Mouse (Mus musculus) liver, embryonic 15.5 days (tissue): ENCODE measurements around the gene Nmrk2. TPM values are rescaled to one million over a fixed set of nuclear protein-coding genes. Genes with fewer than 3 reads are reported as not detected.
"Not testable (repeated sequence)": the region's sequence is repeated elsewhere in the genome, so short reads cannot be mapped to it uniquely, and the experiment has no call there.

Source experiments
- ATAC-seq: fragments of 200-750 bp; cut with Nextera tagmentation; 2 replicates; pipeline ENCODE4 v1.8.0; 2017; ENCODE audit warnings: moderate number of reproducible peaks, mild to moderate bottlenecking, moderate library complexity; ENCODE audit not compliant: insufficient read depth
- H3K27ac ChIP-seq: fragments of 300-500 bp; sonication (generic); replicated peaks from 2 replicates; pipeline ENCODE4 v1.5.1; 2015; ENCODE audit warnings: mild to moderate bottlenecking, inconsistent platforms
- H3K27me3 ChIP-seq: fragments of 300-500 bp; sonication (generic); 2 replicates; pipeline ENCODE4 v1.6.1; 2015; ENCODE audit warnings: mild to moderate bottlenecking, inconsistent platforms
- H3K36me3 ChIP-seq: fragments of 300-500 bp; sonication (generic); replicated peaks from 2 replicates; pipeline ENCODE4 v1.6.1; 2015; ENCODE audit warnings: moderate library complexity, mild to moderate bottlenecking, inconsistent platforms
- H3K4me1 ChIP-seq: fragments of 300-500 bp; sonication (generic); replicated peaks from 2 replicates; pipeline ENCODE4 v1.6.1; 2015; ENCODE audit warnings: inconsistent platforms
- H3K4me2 ChIP-seq: fragments of 300-500 bp; sonication (generic); 2 replicates; pipeline ENCODE4 v1.6.1; 2015; ENCODE audit warnings: moderate library complexity, mild to moderate bottlenecking, inconsistent platforms
- H3K4me3 ChIP-seq: fragments of 300-500 bp; sonication (generic); replicated peaks from 2 replicates; pipeline ENCODE4 v1.5.1; 2015; ENCODE audit warnings: mild to moderate bottlenecking, inconsistent platforms
- H3K9ac ChIP-seq: fragments of 300-500 bp; sonication (generic); 2 replicates; pipeline ENCODE4 v1.6.1; 2015; ENCODE audit warnings: moderate library complexity, mild to moderate bottlenecking, inconsistent platforms
- H3K9me3 ChIP-seq: fragments of 300-500 bp; sonication (generic); replicated peaks from 2 replicates; pipeline ENCODE4 v1.6.1; 2016; ENCODE audit warnings: inconsistent platforms
- WGBS: fragments of 180-500 bp; shearing (Covaris S2); methylation state at CpG from one replicate; pipeline ENCODE4 v1.1.7; 2015; ENCODE audit warnings: mixed read lengths; ENCODE audit not compliant: insufficient replicate concordance; 5-methylcytosine and 5-hydroxymethylcytosine counted together
- polyA plus RNA-seq: library from polyadenylated mRNA; unstranded; fragments of >200 nt; fragmentation: Nextera tagmentation; extraction: Ambion mirVana; gene quantifications from 2 replicates; pipeline ENCODE4 v1.2.1, GENCODE M21; 2015

Gene Nmrk2
- polyA plus RNA-seq, 1 experiment from 2014 or later, result 0.09 TPM

DNA sequence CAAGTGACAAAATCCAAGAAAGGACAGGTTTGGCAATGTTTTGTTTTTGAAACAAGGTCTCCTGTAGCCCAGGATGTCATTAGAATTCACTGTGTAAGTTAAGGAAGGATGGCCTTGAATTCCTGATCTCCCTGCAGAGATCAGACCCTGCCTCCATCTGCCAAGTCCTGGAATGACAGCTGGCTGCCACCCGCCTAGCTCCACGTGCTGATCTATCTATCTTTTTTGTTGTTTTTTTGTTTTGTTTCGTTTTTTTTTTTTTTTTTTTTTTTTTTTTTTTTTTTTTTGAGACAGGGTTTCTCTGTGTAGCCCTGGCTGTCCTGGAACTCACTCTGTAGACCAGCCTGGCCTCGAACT is 26.5 kb downstream of the Nmrk2 start:
- H3K36me3 ChIP-seq, result peaks cover 33% of the 10 kb centered on the region
- H3K4me2 ChIP-seq, result peak overlapping the region; percentile 86
- not testable (repeated sequence) for H3K27me3 ChIP-seq, H3K9me3 ChIP-seq, ATAC-seq
- peak overlapping the region; percentile 89 for H3K27ac ChIP-seq
- H3K4me3 ChIP-seq, result peak overlapping the region; percentile 35
- H3K4me1 ChIP-seq, result peaks cover 67% of the 10 kb centered on the region
- peak overlapping the region; percentile 49; the same call in 1 of the 2 replicates for H3K9ac ChIP-seq
- 9% methylated on average over 4 of the region's 4 CpGs for WGBS

DNA sequence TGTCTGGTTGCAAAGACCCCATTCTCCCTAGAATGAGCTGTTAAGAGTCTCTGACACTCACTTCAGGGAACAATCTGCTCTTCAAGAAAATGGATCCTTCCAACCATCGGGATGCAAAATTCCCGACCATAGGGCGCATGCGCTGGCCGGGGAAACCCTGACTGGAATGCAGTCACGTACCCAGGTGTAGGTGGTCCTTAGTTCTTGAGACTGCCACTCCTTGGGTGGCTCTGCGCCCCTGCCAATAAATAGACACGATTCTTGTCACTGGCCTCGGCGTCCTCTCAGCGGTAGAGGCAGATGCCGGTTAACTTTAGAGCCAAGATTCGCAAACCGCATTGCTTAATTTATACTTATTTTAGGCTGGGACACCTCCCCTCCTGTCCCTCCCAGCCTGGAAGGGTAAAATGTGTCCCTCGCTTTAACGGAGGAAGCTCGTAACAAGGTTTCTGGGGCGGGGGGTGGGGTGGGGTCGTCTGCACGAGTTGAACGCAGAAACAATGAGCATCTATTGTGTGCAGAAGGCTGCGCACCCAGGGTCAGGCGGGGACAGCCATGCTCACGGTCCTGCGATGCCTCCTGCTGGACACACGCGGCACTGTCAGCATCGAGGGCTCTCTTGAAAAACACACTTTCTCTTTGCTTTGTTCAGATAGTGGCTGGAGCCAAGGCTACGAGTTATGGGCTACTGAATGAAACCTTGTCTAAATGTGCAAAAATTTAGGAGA is 27.1 kb downstream of the Nmrk2 start:
- Histone ChIP-seq H3K4me1 (peaks cover 63% of the 10 kb centered on the region), H3K9me3 (no peaks in the 10 kb centered on the region), H3K4me2 (peak overlapping the region; percentile 86), H3K4me3 (peak overlapping the region; percentile 35), H3K27ac (peak overlapping the region; percentile 89), H3K9ac (peak overlapping the region; percentile 49; the same call in 1 of the 2 replicates), H3K36me3 (peaks cover 27% of the 10 kb centered on the region), H3K27me3 (no peaks in the 10 kb centered on the region)
- 0 out of 2 replicates have a peak, but pooled peaks have one; percentile 16 for ATAC-seq
- 11% methylated on average over 29 of the region's 29 CpGs for WGBS

DNA sequence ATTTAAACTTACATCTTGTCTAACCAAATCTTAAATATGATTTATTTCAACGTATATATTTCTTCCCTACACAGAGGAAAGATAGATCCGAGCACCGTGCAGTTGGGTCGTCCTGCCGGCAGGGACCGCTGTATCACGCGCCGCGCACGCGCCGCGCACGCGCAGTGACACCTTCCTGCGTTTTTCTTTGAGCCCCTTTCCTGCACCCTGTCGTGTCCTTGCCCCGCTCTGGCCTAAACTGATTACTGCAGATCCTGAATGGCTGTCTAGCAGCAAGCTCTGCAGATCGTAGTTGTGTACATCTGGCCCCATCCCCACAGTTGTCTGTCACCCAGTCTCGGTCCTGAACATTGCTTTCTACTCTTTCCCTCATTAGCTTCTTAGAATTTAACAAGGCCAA is 28.7 kb downstream of the Nmrk2 start:
- Histone ChIP-seq H3K27ac (peak overlapping the region; percentile 77), H3K27me3 (no peaks in the 10 kb centered on the region), H3K4me1 (peaks cover 61% of the 10 kb centered on the region), H3K4me2 (peak overlapping the region; percentile 57), H3K9me3 (no peaks in the 10 kb centered on the region), H3K9ac (peak overlapping the region; percentile 31; the same call in 1 of the 2 replicates), H3K4me3 (peak overlapping the region; percentile 23; the same call in 1 of the 2 replicates), H3K36me3 (peaks cover 11% of the 10 kb centered on the region)
- WGBS, result 2% methylated on average over 21 of the region's 21 CpGs
- no peak for ATAC-seq

DNA sequence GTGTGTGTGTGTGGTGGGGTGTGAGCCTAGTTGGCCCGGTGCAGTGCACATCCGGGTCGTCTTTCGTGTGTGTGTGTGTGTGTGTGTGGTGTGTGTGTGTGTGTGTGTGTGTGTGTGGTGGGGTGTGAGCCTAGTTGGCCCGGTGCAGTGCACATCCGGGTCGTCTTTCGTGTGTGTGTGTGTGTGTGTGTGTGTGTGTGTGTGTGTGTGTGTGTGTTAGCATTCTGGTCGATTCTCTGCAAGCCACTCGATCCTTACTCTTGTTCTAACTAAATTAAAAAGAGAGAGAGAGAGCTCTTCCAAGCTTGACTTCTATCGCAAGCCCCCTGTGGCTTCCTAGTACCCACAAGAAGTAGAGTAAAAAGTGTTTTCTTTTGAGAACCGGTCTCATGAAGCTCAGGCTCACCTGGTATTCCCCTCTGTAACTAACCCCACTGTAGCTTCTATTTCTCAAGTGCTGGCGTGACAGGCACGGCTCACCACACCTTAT is 32.4 kb downstream of the Nmrk2 start:
- H3K9ac ChIP-seq, ATAC-seq, H3K27me3 ChIP-seq, H3K36me3 ChIP-seq, H3K9me3 ChIP-seq: not testable (repeated sequence)
- Histone ChIP-seq H3K4me3 (peak overlapping the region; percentile 94; the same call in 1 of the 2 replicates), H3K4me2 (peak overlapping the region; percentile 96), H3K4me1 (peaks cover 65% of the 10 kb centered on the region), H3K27ac (0 out of 2 replicates have a peak overlapping the region, but pooled peaks have one; percentile 58)
- 17% methylated on average over 11 of the region's 14 CpGs for WGBS

DNA sequence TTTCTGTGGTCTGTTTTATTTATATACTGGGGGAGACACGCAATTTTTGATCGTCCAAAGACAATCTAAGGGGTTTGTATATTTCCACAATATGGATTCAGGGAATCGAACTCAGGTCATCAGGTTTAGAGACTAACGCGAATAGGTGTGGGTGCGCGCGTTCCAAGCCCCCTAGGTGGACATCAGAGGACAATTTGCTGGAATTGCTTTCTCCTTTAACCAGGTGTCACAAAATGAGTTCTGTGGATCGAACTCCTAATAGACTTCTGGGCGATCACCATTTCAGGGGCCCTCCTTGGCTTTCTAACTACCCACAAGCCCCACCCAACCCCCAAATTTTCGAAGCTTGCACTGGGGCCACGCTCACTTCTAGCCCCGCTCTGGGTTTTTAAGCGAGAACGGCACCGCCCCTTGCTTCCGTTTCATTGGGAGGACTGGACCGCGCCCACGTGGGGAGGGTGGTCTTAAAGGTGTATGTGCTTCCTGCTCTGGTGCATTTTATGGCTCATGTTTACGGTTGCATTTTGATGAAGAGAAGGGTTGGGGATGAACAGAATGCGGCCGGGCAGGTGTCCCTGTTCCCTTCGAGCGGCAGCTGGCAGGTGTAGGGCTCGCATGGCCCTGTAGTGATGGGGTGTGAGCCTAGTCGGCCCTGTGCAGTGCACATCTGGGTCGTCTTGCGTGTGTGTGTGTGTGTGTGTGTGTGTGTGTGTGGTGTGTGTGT is 33.2 kb downstream of the Nmrk2 start:
- H3K4me3 ChIP-seq, result peak overlapping the region; percentile 94
- under 1% methylated on average over 29 of the region's 29 CpGs for WGBS
- peak overlapping the region; percentile 61 for H3K9ac ChIP-seq
- H3K9me3 ChIP-seq, result no peaks in the 10 kb centered on the region
- peaks cover 6% of the 10 kb centered on the region for H3K36me3 ChIP-seq
- H3K27ac ChIP-seq, result peak overlapping the region; percentile 91
- peak overlapping the region; percentile 96 for H3K4me2 ChIP-seq
- ATAC-seq, result peak; percentile 64
- H3K4me1 ChIP-seq, result peaks cover 64% of the 10 kb centered on the region
- no peaks in the 10 kb centered on the region for H3K27me3 ChIP-seq

DNA sequence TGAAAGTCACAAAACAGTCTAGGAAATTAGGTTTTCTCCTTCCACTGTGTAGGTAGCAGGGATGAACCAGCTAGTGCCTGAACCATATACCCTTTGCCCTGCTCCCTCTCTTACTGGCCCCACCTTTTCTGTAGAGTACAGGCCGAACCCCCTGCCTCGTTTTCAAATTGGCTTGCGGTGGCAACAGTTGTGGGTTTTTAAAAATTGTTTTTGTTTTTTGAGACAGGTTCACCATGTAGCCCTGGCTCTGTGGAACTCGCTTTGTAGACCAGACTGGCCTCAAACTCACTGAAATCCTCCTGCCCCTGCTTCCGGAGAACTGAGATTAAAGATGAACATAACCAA is 33.8 kb downstream of the Nmrk2 start:
- Histone ChIP-seq H3K4me2 (peak overlapping the region; percentile 96), H3K36me3 (peaks cover 12% of the 10 kb centered on the region), H3K9me3 (no peaks in the 10 kb centered on the region), H3K9ac (peak overlapping the region; percentile 61), H3K4me1 (peaks cover 62% of the 10 kb centered on the region), H3K27ac (peak overlapping the region; percentile 91), H3K4me3 (peak overlapping the region; percentile 94), H3K27me3 (no peaks in the 10 kb centered on the region)
- WGBS, result 5% methylated on average over 5 of the region's 5 CpGs
- peak; percentile 55 for ATAC-seq

DNA sequence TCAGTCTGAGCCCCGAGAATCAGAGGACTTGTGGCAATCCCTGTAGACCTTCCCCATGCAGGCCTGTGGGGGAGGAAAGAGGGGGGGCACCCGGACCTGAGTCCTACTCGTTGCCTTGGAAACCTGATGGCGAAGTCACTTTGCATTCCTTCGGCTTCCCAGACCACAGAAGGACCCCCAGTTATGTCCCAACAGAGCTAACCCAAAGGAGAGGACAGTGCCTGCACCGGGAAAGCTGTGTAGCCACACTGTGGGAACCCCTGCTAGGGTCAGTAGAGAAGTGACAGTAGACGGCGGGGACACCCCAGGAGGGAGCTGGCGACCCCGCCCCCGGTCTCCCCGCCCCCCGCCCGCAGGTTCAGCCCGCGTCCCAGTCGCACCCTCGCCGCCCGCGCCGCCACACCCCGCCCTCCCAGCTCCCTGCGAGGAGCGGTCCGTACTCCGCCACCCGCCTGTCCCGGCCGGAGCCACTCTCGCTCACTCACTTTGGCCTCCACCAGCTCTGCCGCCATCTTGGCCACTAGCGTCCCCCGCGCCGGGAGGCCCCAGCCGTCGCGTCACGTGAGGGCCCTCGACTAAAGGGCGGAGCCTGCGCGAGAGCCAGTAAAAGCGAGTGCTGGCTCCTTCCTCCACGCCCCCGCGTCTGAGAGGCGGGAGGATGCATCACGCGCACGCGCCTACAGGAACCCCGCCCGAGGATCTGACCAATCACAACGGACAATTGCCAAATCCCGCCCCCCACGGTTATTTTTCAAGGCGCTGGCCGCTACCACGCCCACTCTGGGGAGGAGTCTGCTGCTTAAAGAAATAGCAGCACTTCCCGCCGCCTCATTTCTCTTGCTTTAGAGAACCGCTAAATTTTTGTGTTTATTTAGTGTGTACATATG is 34.4 kb downstream of the Nmrk2 start, which contains the start of gene Pias4:
Gene Pias4 (minus strand): TSS at position 724 of the 887 bp plus-strand sequence.
- ATAC-seq, result peak; percentile 82
- peaks cover 17% of the 10 kb centered on the region for H3K36me3 ChIP-seq
- WGBS, result under 1% methylated on average over 63 of the region's 64 CpGs
- H3K27me3 ChIP-seq, result no peaks in the 10 kb centered on the region
- peak within 1 kb of the TSS; percentile 96 for H3K4me2 ChIP-seq
- H3K4me1 ChIP-seq, result peaks cover 62% of the 10 kb centered on the region
- peak within 1 kb of the TSS; percentile 91 for H3K27ac ChIP-seq
- no peaks in the 10 kb centered on the region for H3K9me3 ChIP-seq
- peak within 1 kb of the TSS; percentile 91 for H3K9ac ChIP-seq
- peak within 1 kb of the TSS; percentile 94 for H3K4me3 ChIP-seq

DNA sequence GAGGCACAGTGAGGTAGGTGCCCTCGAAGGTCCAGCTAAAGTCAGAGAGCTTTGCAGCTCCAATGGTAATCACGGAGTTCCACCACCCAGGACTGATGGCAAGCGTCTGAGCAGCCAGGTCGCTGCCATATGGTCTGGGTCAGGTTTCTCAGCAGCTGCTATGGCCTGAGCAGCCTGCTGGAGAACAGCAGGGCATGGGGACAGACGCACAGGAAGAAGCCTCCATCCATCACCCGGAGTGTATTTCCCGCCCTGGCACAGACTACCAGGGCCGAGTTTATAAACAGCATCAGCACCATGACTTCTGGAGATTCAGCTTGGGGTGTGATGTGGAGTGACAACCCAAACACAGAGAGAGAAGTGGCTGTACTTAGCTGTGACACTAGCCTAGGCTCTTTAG is 36.7 kb downstream of the Nmrk2 start:
- no peak overlapping the region for H3K4me3 ChIP-seq
- peaks cover 82% of the 10 kb centered on the region for H3K4me1 ChIP-seq
- H3K27ac ChIP-seq, result no peak overlapping the region
- no peaks in the 10 kb centered on the region for H3K9me3 ChIP-seq
- H3K9ac ChIP-seq, result no peak overlapping the region
- no peak overlapping the region for H3K4me2 ChIP-seq
- 77% methylated on average over 8 of the region's 8 CpGs for WGBS
- no peaks in the 10 kb centered on the region for H3K27me3 ChIP-seq
- peaks cover 39% of the 10 kb centered on the region for H3K36me3 ChIP-seq
- no peak for ATAC-seq

DNA sequence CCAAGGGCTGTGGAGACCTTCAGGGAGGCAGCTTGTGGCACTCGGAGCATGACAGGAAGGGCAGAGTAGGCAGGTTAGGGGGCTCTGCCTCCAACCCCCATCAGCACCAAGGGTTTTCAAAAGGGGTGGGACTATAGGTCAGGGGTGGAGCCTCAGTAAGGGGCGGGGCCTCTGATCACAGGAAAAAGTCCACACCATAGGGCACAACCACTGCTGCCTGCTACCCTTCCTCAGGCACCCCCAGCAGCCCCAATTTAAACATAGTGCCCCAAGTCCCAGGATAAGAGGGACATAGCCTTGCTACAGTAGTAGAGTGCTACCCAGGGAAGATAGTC is 39.6 kb downstream of the Nmrk2 start:
- no peaks in the 10 kb centered on the region for H3K9me3 ChIP-seq
- ATAC-seq, result no peak
- H3K36me3 ChIP-seq, result peaks cover 63% of the 10 kb centered on the region
- no peak overlapping the region for H3K4me3 ChIP-seq
- H3K4me2 ChIP-seq, result no peak overlapping the region
- WGBS, result 25% methylated on average over 2 of the region's 2 CpGs
- no peak overlapping the region for H3K27ac ChIP-seq
- no peaks in the 10 kb centered on the region for H3K27me3 ChIP-seq
- H3K4me1 ChIP-seq, result peaks cover 76% of the 10 kb centered on the region
- no peak overlapping the region for H3K9ac ChIP-seq

DNA sequence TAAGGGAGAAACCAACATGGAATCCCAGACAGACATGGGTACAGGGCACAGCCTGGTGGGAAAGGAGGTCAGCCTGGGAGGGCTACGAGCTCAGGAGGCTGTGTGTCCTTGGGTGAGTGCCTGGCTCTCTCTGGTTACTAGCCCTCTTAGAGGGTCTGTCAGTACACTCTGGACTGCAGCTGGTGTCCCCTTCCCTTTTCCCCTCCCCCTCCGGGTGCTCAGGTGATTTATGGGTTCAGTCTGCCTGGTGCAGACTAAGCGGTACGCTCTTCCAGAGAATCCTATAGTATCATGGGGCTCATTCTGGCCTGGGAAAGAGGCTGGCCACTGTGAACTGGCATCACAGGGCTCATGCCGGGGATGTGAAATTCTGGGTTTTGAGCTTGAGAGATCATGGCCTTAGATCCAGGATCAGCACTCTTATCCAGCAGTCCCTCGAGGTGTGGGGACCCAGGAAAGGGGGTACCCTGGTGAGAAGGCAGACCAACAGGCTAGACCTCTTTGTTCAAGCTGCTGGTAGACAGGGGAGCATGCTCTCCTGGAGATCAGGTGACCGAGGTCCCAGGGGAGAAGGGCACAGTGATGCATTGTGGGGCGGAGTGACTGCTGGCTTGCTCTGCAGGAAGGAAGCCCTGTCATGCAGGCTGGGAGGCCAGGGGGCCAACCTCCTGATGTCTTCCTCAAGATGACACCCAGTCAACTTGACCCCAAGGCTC is 40.1 kb downstream of the Nmrk2 start:
- Histone ChIP-seq H3K4me1 (peaks cover 71% of the 10 kb centered on the region), H3K27me3 (no peaks in the 10 kb centered on the region), H3K9me3 (no peaks in the 10 kb centered on the region), H3K4me3 (no peak overlapping the region), H3K27ac (no peak overlapping the region), H3K4me2 (no peak overlapping the region), H3K36me3 (peaks cover 68% of the 10 kb centered on the region), H3K9ac (no peak overlapping the region)
- ATAC-seq, result no peak
- WGBS, result 55% methylated on average over 8 of the region's 8 CpGs
